Mouse (Mus musculus) spleen, adult 2 months (tissue): ENCODE data around the gene Ppp1r3e.

Experiments used
- CTCF ChIP-seq: fragments of 200-500 bp; IDR thresholded peaks from 2 replicates; pipeline ENCODE4 v1.5.1; 2011; ENCODE audit warnings: mild to moderate bottlenecking, inconsistent platforms; ENCODE audit not compliant: insufficient read depth, insufficient read length, insufficient replicate concordance; ENCODE audit errors: extremely low read depth
- POLR2A ChIP-seq: fragments of 200-500 bp; IDR thresholded peaks from 2 replicates; pipeline ENCODE4 v1.6.1; 2011; ENCODE audit warnings: low read depth, low read length, inconsistent platforms

GRCm38 (mm10) chr14:54892200-54892599 lies 14.8 kb upstream of the Ppp1r3e start, which contains the start of gene Pabpn1:
- no peak for TF ChIP-seq POLR2A
- no peak for TF ChIP-seq CTCF
